Mouse (Mus musculus) embryonic facial prominence, embryonic 13.5 days (tissue): ENCODE data around the gene Gm10717. TPM values are rescaled to one million over a fixed set of nuclear protein-coding genes. Genes with fewer than 3 reads are reported as not detected.
"Not testable (repeated sequence)": the region's sequence is repeated elsewhere in the genome, so short reads cannot be mapped to it uniquely, and the experiment has no call there.

ENCODE experiments used
- ATAC-seq: fragments of 200-750 bp; cut with Nextera tagmentation; 2 replicates; pipeline ENCODE4 v1.8.0; 2017; ENCODE audit warnings: low read depth; ENCODE audit not compliant: insufficient number of reproducible peaks, insufficient read depth, low FRiP score, low TSS enrichment
- H3K27ac ChIP-seq: fragments of 300-500 bp; sonication (generic); 2 replicates; pipeline ENCODE4 v1.5.1; 2015; ENCODE audit warnings: moderate library complexity, mild to moderate bottlenecking, inconsistent platforms
- H3K27me3 ChIP-seq: fragments of 300-500 bp; sonication (generic); 2 replicates; pipeline ENCODE4 v1.6.1; 2015; ENCODE audit warnings: mild to moderate bottlenecking, inconsistent platforms
- H3K36me3 ChIP-seq: fragments of 300-500 bp; sonication (generic); 2 replicates; pipeline ENCODE4 v1.6.1; 2015; ENCODE audit warnings: mild to moderate bottlenecking, inconsistent platforms
- H3K4me1 ChIP-seq: fragments of 300-500 bp; sonication (generic); 2 replicates; pipeline ENCODE4 v1.6.1; 2015; ENCODE audit warnings: inconsistent platforms
- H3K4me2 ChIP-seq: fragments of 300-500 bp; sonication (generic); 2 replicates; pipeline ENCODE4 v1.6.1; 2015; ENCODE audit warnings: moderate library complexity, mild to moderate bottlenecking, inconsistent platforms
- H3K4me3 ChIP-seq: fragments of 300-500 bp; sonication (generic); 2 replicates; pipeline ENCODE4 v1.5.1; 2015; ENCODE audit warnings: mild to moderate bottlenecking, inconsistent platforms
- H3K9ac ChIP-seq: fragments of 300-500 bp; sonication (generic); 2 replicates; pipeline ENCODE4 v1.6.1; 2015; ENCODE audit warnings: mild to moderate bottlenecking, inconsistent platforms
- H3K9me3 ChIP-seq: fragments of 300-500 bp; sonication (generic); 2 replicates; pipeline ENCODE4 v1.6.1; 2016; ENCODE audit warnings: inconsistent platforms
- WGBS: fragments of 180-500 bp; shearing (Covaris S2); methylation state at CpG from one replicate; pipeline ENCODE4 v1.1.7; 2015; ENCODE audit warnings: mixed read lengths; 5-methylcytosine and 5-hydroxymethylcytosine counted together
- polyA plus RNA-seq: library from polyadenylated mRNA; unstranded; fragments of >200 nt; fragmentation: Nextera tagmentation; extraction: Ambion mirVana; gene quantifications from 2 replicates; pipeline ENCODE4 v1.2.1, GENCODE M21; 2015

Gene Gm10717
- not detected in 2 replicates for polyA plus RNA-seq

- not testable (repeated sequence) for H3K4me3 ChIP-seq, H3K27ac ChIP-seq, H3K4me2 ChIP-seq, H3K9me3 ChIP-seq, H3K36me3 ChIP-seq, H3K27me3 ChIP-seq, ATAC-seq, H3K9ac ChIP-seq, H3K4me1 ChIP-seq
- 70% methylated on average over 12 of the region's 12 CpGs for WGBS
Observed at GRCm38 (mm10) chr9:3024912-3025467, at the start of gene Gm10717. Gm10717 (plus strand) TSS chr9:3025417.

- H3K4me3 ChIP-seq, ATAC-seq, H3K4me2 ChIP-seq, H3K27ac ChIP-seq, H3K36me3 ChIP-seq, H3K4me1 ChIP-seq, H3K27me3 ChIP-seq, H3K9me3 ChIP-seq, H3K9ac ChIP-seq: not testable (repeated sequence)
- 73% methylated on average over 12 of the region's 12 CpGs for WGBS
Observed at GRCm38 (mm10) chr9:3000445-3000972, 24.7 kb upstream of the Gm10717 start, which contains the start of gene Gm10722. Gm10722 (plus strand) TSS chr9:3000922.

GRCm38 (mm10) chr9:3001006-3001405 is 24.2 kb upstream of the Gm10717 start:
- not testable (repeated sequence) for H3K9me3 ChIP-seq, H3K9ac ChIP-seq, ATAC-seq, H3K4me3 ChIP-seq, H3K4me2 ChIP-seq, H3K27ac ChIP-seq, H3K36me3 ChIP-seq, H3K4me1 ChIP-seq, H3K27me3 ChIP-seq
- WGBS = 64% methylated on average over 8 of the region's 8 CpGs

- not testable (repeated sequence) for H3K36me3 ChIP-seq, H3K9me3 ChIP-seq, H3K9ac ChIP-seq, H3K27ac ChIP-seq, H3K4me3 ChIP-seq, H3K27me3 ChIP-seq, H3K4me2 ChIP-seq, H3K4me1 ChIP-seq
- peak; percentile 87 for ATAC-seq
- WGBS = 72% methylated on average over 9 of the region's 11 CpGs
Observed at GRCm38 (mm10) chr9:3001948-3002659, 23.1 kb upstream of the Gm10717 start.

- 77% methylated on average over 6 of the region's 14 CpGs for WGBS
- H3K9ac ChIP-seq, ATAC-seq, H3K36me3 ChIP-seq, H3K27me3 ChIP-seq, H3K4me2 ChIP-seq, H3K9me3 ChIP-seq, H3K4me1 ChIP-seq, H3K27ac ChIP-seq, H3K4me3 ChIP-seq: not testable (repeated sequence)
Observed at GRCm38 (mm10) chr9:3002794-3003396, 22.3 kb upstream of the Gm10717 start, which contains the start of gene Gm11168. Gm11168 (plus strand) TSS chr9:3003346.

- WGBS = 83% methylated on average over 1 of the region's 5 CpGs
- not testable (repeated sequence) for H3K27ac ChIP-seq, ATAC-seq
Observed at GRCm38 (mm10) chr9:3006179-3006578, 19.0 kb upstream of the Gm10717 start.

GRCm38 (mm10) chr9:3006636-3007035 is 18.6 kb upstream of the Gm10717 start:
- not testable (repeated sequence) for H3K4me1 ChIP-seq, H3K27me3 ChIP-seq, H3K9me3 ChIP-seq, H3K4me3 ChIP-seq, H3K4me2 ChIP-seq, H3K36me3 ChIP-seq, H3K27ac ChIP-seq, H3K9ac ChIP-seq
- ATAC-seq = peak; percentile 76
- WGBS = 72% methylated on average over 8 of the region's 8 CpGs

More at GRCm38 (mm10) chr9:3006179-3006578, 19.0 kb upstream of the Gm10717 start:
- not testable (repeated sequence) for H3K9ac ChIP-seq, H3K27me3 ChIP-seq, H3K4me2 ChIP-seq, H3K4me3 ChIP-seq, H3K9me3 ChIP-seq, H3K36me3 ChIP-seq, H3K4me1 ChIP-seq

- not testable (repeated sequence) for H3K36me3 ChIP-seq, H3K27me3 ChIP-seq, H3K27ac ChIP-seq, H3K9ac ChIP-seq, H3K4me3 ChIP-seq, H3K4me2 ChIP-seq, H3K9me3 ChIP-seq, H3K4me1 ChIP-seq
- peak; percentile 8; the same call in 1 of the 2 replicates for ATAC-seq
- WGBS = 80% methylated on average over 8 of the region's 9 CpGs
Observed at GRCm38 (mm10) chr9:3007272-3007671, 17.9 kb upstream of the Gm10717 start.

GRCm38 (mm10) chr9:3009331-3009730 is 15.9 kb upstream of the Gm10717 start:
- H3K9ac ChIP-seq, H3K27me3 ChIP-seq, H3K4me1 ChIP-seq, H3K9me3 ChIP-seq, H3K4me2 ChIP-seq, H3K4me3 ChIP-seq, H3K36me3 ChIP-seq, H3K27ac ChIP-seq: not testable (repeated sequence)
- peak; percentile 63 for ATAC-seq
- WGBS = no CpG with 5 or more reads among the region's 5 CpGs

- H3K36me3 ChIP-seq, H3K4me3 ChIP-seq, H3K4me2 ChIP-seq, H3K9ac ChIP-seq, H3K27me3 ChIP-seq, H3K9me3 ChIP-seq, H3K27ac ChIP-seq, H3K4me1 ChIP-seq, ATAC-seq: not testable (repeated sequence)
- WGBS = 86% methylated on average over 3 of the region's 7 CpGs
Observed at GRCm38 (mm10) chr9:3012054-3012621, 13.1 kb upstream of the Gm10717 start.

GRCm38 (mm10) chr9:3012733-3013279 is 12.4 kb upstream of the Gm10717 start, which contains the start of gene Gm10721:
Gm10721 (plus strand) TSS chr9:3013140.
- H3K27ac ChIP-seq, H3K27me3 ChIP-seq, H3K4me2 ChIP-seq, H3K4me3 ChIP-seq, H3K36me3 ChIP-seq, H3K9me3 ChIP-seq, H3K9ac ChIP-seq, H3K4me1 ChIP-seq: not testable (repeated sequence)
- peak; percentile 72 for ATAC-seq
- WGBS = no CpG with 5 or more reads among the region's 11 CpGs
